Mouse (Mus musculus): ENCODE measurements around the gene Actl10.

The Actl10 gene

DNA sequence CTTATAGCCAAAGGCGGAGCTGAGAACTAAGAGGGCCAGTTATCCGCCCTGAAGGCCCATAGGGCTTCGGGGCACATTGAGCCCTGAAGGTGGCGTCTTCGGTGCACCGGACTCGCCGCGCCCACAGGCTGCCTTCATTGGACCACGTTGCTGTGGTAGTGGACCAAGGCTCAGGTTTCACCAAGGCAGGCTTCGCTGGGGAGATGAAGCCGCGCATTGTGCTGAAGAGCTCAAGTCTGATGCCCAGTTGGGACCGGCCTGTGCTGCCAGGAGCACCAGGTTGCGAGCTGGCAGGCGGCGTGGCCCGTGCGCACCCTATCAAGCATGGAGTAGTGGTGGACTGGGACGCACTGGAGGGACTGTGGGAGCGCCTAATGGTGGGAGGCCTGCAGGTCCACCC, 351 bp downstream of the Actl10 start:
- no peak for DNase-seq (ENCODE audit: low spot score in 2 of 2)

DNA sequence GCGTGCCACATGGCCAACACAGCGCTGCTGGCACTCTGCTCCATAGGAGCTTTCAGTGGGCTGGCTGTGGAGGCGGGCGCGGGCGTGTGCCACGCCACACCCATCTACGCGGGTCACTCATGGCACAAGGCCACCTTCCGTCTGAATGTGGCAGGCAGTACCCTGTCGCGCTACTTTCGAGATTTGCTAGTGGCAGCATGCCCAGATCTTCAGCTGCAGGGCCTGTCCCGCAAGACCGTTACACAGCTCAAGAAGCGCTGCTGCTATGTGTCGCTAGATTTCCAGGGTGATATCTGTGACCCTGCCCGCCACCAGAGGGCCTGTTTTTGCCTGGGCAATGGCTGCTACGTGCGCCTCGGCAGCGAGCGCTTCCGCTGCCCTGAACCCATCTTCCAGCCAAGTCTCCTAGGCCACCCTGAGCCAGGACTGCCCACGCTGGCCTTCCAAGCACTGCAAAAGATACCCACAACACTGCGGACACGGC, 890 bp downstream of the Actl10 start:
- peak; percentile 59 to 70 for DNase-seq (ENCODE audit: low spot score in 2 of 2)

GRCm38 (mm10) chr2:154555235-154555634, 3.7 kb downstream of the Actl10 start:
- DNase-seq (ENCODE audit: low spot score in 2 of 2) = peak in 1 of 2 experiments; percentile 59

DNA sequence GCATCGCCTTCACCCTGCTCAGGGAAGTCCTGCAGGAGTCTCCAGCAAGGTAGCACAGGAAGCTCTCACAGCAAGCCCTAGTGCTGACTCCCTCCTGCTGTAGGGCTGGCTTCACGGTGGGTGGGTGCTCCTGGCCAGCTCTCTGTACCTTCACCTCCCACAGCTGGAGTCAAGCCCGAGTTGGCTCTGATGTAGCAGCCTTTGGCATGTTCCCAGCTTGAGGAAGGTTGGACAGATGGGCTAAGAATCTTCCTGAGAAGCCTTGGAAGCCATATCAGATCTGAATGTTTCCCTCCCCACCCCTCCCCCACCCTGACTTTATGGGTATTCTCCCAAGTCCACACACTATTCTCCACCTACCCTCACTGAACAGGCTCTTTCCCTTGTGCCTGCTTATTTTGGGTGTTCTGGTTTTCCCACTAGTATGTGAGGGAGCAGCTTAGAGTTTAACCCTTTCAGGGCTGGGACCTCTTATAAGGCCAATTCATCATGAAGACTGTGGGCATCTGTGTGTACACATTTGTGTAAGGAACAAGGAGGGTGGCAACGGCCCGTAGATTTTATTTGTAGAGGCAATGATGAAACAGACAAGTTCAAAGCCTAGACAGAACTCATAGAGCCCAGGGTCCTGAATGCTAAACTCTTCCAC, 5.7 kb downstream of the Actl10 start:
- DNase-seq (ENCODE audit: low spot score in 2 of 2) = no peak

DNA sequence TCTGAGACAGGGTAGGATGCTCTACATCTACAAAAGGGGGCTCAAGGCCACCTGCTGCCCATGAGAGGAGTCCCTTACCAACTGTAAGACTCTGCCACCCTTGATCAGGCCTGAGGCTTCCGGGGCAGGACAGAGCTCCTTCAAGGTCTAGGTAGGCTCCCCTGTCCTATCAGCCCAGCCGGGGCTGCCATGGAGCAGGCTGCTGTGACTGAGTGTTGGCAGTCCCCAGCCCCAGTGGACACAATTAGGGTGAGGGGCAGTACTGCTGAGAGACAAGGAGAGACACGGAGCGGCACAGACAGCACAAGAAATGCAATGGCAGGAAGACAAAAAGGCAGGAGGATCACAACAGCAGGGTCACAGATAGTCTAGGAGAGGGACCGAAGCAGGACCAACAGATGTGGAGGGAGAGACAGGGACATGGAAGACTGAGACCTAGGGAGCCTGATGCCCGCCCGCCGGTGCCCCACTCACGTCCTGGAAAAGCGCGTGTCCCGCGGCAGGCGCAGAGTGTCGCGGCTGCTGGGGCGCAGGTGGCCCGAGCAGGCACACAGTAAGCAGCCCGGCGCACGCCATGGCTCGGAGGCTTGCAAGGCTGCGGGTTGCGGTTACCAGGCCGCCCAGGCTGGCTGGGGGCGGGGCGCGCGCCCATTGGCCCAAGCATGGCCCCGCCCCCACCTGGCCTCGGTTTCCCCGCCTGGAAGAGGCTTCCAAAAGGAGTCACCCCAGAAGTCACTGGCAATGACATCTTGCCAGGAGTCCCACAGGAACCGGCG, 6.9 kb downstream of the Actl10 start, which contains the start of gene Necab3:
Necab3 (minus strand) TSS at position 627 of the 776 bp plus-strand sequence.
- no peak for DNase-seq (ENCODE audit: low spot score in 2 of 2)

DNA sequence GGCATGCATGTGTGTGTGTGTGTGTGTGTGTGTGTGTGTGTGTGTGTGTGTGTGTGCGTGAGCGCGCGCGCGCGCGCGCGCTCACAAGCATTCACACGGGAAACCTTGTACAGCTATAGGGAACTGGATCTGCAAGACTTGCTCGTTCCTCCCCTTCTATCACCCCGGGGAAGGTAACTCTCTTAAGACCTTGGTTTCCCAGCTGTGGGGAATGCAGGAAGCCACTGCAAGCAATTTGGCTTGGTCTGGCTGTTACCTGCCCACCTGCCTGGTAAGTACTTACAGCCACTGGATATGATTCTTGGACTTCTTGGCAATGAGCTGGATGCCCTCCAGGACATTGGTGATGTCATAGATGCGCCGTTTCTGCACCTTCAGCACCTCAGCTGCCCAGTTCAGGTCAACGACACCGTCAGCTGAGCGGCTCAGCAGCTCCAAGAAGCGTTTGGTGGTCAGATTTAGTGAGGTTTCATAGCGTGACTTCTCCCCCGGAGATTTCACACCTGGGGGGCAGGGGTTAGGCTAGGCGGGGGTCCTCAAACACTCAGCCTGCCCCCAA, 12.1 kb downstream of the Actl10 start:
- no peak for DNase-seq (ENCODE audit: low spot score in 2 of 2)

DNA sequence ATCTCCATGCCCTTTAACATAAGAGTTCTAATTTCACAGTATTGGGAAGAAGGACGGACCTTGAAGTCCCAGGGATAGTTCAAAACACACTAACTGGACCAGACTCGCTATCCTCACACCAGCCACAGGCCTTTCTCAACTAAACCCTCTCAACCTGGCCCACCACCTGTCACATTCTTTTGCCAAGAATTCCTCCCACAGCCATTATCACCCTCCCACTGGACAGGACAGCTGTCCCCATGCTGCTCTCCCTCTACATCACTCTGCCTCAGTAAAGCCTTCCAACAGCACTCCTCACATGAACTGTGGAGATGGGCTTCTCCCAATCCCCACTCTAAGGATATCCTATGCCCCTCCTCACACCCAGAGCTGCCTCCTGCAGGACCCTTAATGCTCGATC, 14.0 kb downstream of the Actl10 start:
- no peak for DNase-seq (ENCODE audit: low spot score in 2 of 2)

DNA sequence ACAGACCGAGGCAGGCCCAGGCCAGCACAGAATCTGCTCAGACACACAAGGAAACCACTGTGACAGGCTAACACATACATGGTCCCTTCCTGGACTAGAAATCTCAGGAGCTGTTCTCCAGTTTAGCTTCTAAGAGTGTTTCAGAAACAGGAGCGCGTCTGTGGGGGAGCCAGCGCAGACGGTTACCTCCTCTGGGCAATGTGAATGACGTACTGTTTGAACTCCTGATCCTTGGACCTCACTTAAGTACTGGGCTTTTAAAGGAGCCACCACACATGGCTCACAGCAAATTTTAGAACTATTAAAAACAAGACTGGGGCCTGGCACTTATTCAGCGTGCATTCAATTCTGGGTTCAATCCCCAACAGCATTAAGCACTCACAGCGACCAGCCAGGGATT, 15.1 kb downstream of the Actl10 start:
- no peak for DNase-seq (ENCODE audit: low spot score in 2 of 2)

- DNase-seq (ENCODE audit: low spot score in 2 of 2) = no peak
These were observed 16.2 kb downstream of the Actl10 start for GRCm38 (mm10) chr2:154567766-154568165.

- DNase-seq (ENCODE audit: low spot score in 2 of 2) = no peak
These were observed 16.9 kb downstream of the Actl10 start for GRCm38 (mm10) chr2:154568329-154569070.

- DNase-seq (ENCODE audit: low spot score in 2 of 2) = peak in 1 of 2 experiments; percentile 55
These were observed 17.6 kb downstream of the Actl10 start for GRCm38 (mm10) chr2:154569071-154569748.

- peak; percentile 80 to 89 for DNase-seq (ENCODE audit: low spot score in 2 of 2)
These were observed 18.3 kb downstream of the Actl10 start, which contains the start of gene E2f1 for GRCm38 (mm10) chr2:154569836-154570286. E2f1 (minus strand) TSS chr2:154569892.

- DNase-seq (ENCODE audit: low spot score in 2 of 2) = no peak
These were observed 19.1 kb downstream of the Actl10 start for GRCm38 (mm10) chr2:154570666-154571065.

- DNase-seq (ENCODE audit: low spot score in 2 of 2) = no peak
These were observed 19.7 kb downstream of the Actl10 start for GRCm38 (mm10) chr2:154571266-154571665.

- DNase-seq (ENCODE audit: low spot score in 2 of 2) = no peak
These were observed 20.4 kb downstream of the Actl10 start for GRCm38 (mm10) chr2:154571976-154572375.

DNA sequence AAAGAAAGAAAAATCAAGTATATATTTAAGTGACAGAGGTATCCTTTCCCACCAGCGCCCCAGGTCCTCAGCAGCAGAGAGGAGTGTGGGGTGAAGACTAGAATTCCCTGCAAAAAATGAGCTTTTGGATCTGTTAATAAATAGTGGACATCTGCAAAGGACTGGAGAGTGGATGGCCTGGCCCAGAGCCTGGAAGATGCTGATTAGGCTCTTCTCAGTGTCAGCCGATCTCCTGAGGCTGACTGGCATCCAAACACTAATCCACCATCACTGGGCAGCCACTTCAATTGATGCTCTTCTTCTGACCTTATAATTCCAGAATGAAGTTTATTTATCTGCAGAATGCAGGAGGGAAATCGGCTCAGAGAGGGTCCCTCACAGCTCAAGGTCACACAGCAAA, 21.4 kb downstream of the Actl10 start:
- no peak for DNase-seq (ENCODE audit: low spot score in 2 of 2)

- DNase-seq (ENCODE audit: low spot score in 2 of 2) = no peak
These were observed 22.7 kb downstream of the Actl10 start for GRCm38 (mm10) chr2:154574271-154574670.

GRCm38 (mm10) chr2:154576876-154577743, 25.5 kb downstream of the Actl10 start:
- DNase-seq (ENCODE audit: low spot score in 2 of 2) = no peak

- no peak for DNase-seq (ENCODE audit: low spot score in 2 of 2)
These were observed 26.1 kb downstream of the Actl10 start for GRCm38 (mm10) chr2:154577744-154578067.

DNA sequence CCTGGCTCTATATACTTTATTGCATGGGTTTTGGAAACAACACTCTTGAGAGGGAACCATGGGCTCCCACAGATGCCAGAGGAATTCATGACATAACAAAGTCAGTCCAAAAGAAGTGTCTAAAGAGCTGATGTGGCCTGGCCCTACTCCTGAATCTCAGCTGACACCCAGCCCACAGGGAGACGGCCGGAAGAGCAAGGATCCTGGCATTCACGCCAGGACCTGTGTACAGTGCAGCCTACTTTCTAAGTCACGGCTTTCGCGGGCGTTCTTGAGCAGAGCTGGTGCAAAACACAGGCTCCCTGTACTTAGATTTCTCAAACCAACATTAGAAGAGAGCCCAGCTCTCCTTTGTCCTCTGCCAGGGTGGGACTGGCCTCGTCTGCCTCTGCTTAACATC, 29.0 kb downstream of the Actl10 start:
- no peak for DNase-seq (ENCODE audit: low spot score in 2 of 2)

Measured in frontal cortex, postnatal 14 days (tissue).